Mouse (Mus musculus) heart, postnatal 0 days (tissue): ENCODE measurements around the gene Spock3. TPM values are rescaled to one million over a fixed set of nuclear protein-coding genes. Genes with fewer than 3 reads are reported as not detected.
"Not testable (repeated sequence)": the region's sequence is repeated elsewhere in the genome, so short reads cannot be mapped to it uniquely, and the experiment has no call there.

Experiments
- ATAC-seq: fragments of 200-750 bp; cut with Nextera tagmentation; 2 replicates; pipeline ENCODE4 v1.8.0; 2017; ENCODE audit warnings: low read depth, moderate number of reproducible peaks, moderate library complexity; ENCODE audit not compliant: insufficient read depth
- DNase-seq: peaks from one replicate; pipeline ENCODE4 v3.0.0-alpha.2; 2016; ENCODE audit warnings: low spot score
- H3K27ac ChIP-seq: fragments of 300-500 bp; sonication (generic); 2 replicates; pipeline ENCODE4 v1.5.1; 2014; ENCODE audit warnings: low read depth, mild to moderate bottlenecking
- H3K27me3 ChIP-seq: fragments of 300-500 bp; sonication (generic); 2 replicates; pipeline ENCODE4 v1.6.1; 2014; ENCODE audit warnings: low read length, mixed read lengths; ENCODE audit not compliant: control insufficient read depth, insufficient read depth
- H3K36me3 ChIP-seq: fragments of 300-500 bp; sonication (generic); replicated peaks from 2 replicates; pipeline ENCODE4 v1.6.1; 2014; ENCODE audit warnings: low read length, mixed read lengths; ENCODE audit not compliant: control insufficient read depth, insufficient read depth
- H3K4me1 ChIP-seq: fragments of 300-500 bp; sonication (generic); 2 replicates; pipeline ENCODE4 v1.6.1; 2014; ENCODE audit warnings: antibody characterized with exemption; ENCODE audit not compliant: control insufficient read depth, insufficient read depth
- H3K4me2 ChIP-seq: fragments of 300-500 bp; sonication (generic); 2 replicates; pipeline ENCODE4 v1.6.1; 2014; ENCODE audit warnings: low read depth, mild to moderate bottlenecking, low read length, moderate library complexity
- H3K4me3 ChIP-seq: fragments of 300-500 bp; sonication (generic); 2 replicates; pipeline ENCODE4 v1.5.1; 2014; ENCODE audit warnings: low read depth, low read length
- H3K9ac ChIP-seq: fragments of 300-500 bp; sonication (generic); replicated peaks from 2 replicates; pipeline ENCODE4 v1.6.1; 2014; ENCODE audit warnings: low read depth, low read length, mixed read lengths
- H3K9me3 ChIP-seq: fragments of 300-500 bp; sonication (generic); replicated peaks from 2 replicates; pipeline ENCODE4 v1.6.1; 2016; ENCODE audit warnings: low read length; ENCODE audit not compliant: control insufficient read depth
- CTCF ChIP-seq: IDR thresholded peaks from 2 replicates; pipeline ENCODE4 v1.5.1; 2016; ENCODE audit warnings: antibody characterized with exemption, control low read depth, low read depth
- EP300 ChIP-seq: IDR thresholded peaks from 2 replicates; pipeline ENCODE4 v1.6.1; 2016; ENCODE audit warnings: antibody characterized with exemption, low read depth
- WGBS: fragments of 180-500 bp; shearing (Covaris S2); extraction: QIAGEN DNeasy Blood & Tissue Kit; methylation state at CpG from one replicate; pipeline ENCODE4 v1.1.7; 2014; 5-methylcytosine and 5-hydroxymethylcytosine counted together
- polyA plus RNA-seq: library from polyadenylated mRNA; unstranded; fragments of >200 nt; fragmentation: Nextera tagmentation; extraction: Ambion mirVana; gene quantifications from 2 replicates; pipeline ENCODE4 v1.2.1, GENCODE M21; 2015
- total RNA-seq: library from RNA; depleted of rRNA; stranded (reverse); fragments of >200 nt; gene quantifications from 2 replicates; pipeline ENCODE4 v1.2.3, GENCODE M21; 2014; ENCODE audit warnings: low replicate concordance

The Spock3 gene
- total and polyA plus RNA-seq, 2 experiments from 2014 or later, result 0.04 to 0.45 TPM

DNA sequence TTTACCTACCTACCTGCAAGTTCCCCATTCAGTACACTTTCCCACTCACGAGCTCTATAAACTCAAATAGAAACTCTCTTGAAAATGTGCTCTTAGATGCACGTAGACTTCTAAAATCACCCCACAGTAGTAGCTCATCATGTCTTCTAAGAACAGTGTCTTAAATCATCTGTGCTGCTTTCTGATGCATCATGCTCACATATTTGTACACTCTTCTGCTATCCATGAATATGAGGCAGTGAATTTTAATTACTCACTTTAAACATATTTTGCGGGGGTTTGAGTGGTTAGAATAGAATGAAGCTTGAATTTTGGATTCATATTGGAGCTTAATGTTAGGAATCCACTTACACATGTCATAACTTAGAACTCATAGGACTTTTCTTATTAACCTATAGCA is 138.2 kb downstream of the Spock3 start:
- no peaks in the 10 kb centered on the region for H3K36me3 ChIP-seq
- H3K4me2 ChIP-seq, result no peak overlapping the region
- no peaks in the 10 kb centered on the region for H3K4me1 ChIP-seq

DNA sequence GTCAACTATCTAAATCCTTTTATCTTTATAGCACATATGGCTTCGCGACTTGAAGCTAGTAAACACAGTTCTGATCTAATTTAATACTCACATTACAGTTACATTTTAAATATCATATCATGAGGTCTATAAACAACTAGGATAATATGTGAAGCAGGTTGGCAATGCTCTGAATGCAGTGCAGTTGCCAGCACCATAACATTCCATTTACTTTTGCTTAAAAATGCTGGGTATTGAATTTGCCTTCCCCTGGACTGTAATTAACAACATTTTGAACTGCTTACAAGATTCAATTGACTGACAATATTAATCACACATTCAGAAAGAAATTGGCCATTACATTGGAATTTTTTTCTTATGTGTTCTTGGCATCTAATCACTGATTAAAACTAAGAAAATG is 147.4 kb downstream of the Spock3 start:
- H3K27me3 ChIP-seq, result no peaks in the 10 kb centered on the region
- WGBS, result 82% methylated on average over 2 of the region's 2 CpGs

More for the DNA sequence above, 138.2 kb downstream of the Spock3 start:
- no peaks in the 10 kb centered on the region for H3K9me3 ChIP-seq
- no peaks in the 10 kb centered on the region for H3K27me3 ChIP-seq
- H3K9ac ChIP-seq, result no peak overlapping the region
- ATAC-seq, result no peak
- 59% methylated on average over 3 of the region's 3 CpGs for WGBS
- H3K4me3 ChIP-seq, result no peak overlapping the region
- no peak for DNase-seq
- no peak overlapping the region for H3K27ac ChIP-seq
- TF ChIP-seq EP300 (no peak), CTCF (no peak)

GRCm38 (mm10) chr8:63109761-63110160 is 159.0 kb downstream of the Spock3 start:
- DNase-seq, result no peak
- 62% methylated on average over 1 of the region's 1 CpGs for WGBS
- no peak for TF ChIP-seq CTCF
- no peak for TF ChIP-seq EP300
- no peak overlapping the region for H3K27ac ChIP-seq
- no peaks in the 10 kb centered on the region for H3K27me3 ChIP-seq
- no peak overlapping the region for H3K9ac ChIP-seq
- no peak overlapping the region for H3K4me3 ChIP-seq
- H3K4me2 ChIP-seq, result no peak overlapping the region
- H3K36me3 ChIP-seq, result no peaks in the 10 kb centered on the region
- ATAC-seq, result no peak
- H3K4me1 ChIP-seq, result no peaks in the 10 kb centered on the region
- H3K9me3 ChIP-seq, result no peaks in the 10 kb centered on the region

More for the DNA sequence above, 147.4 kb downstream of the Spock3 start:
- no peaks in the 10 kb centered on the region for H3K4me1 ChIP-seq
- no peak overlapping the region for H3K4me2 ChIP-seq
- no peak overlapping the region for H3K4me3 ChIP-seq
- no peak overlapping the region for H3K27ac ChIP-seq
- ATAC-seq (no peak), DNase-seq (no peak)
- no peak for TF ChIP-seq CTCF
- TF ChIP-seq EP300, result no peak
- no peak overlapping the region for H3K9ac ChIP-seq
- no peaks in the 10 kb centered on the region for H3K36me3 ChIP-seq
- H3K9me3 ChIP-seq, result no peaks in the 10 kb centered on the region

- Histone ChIP-seq H3K36me3 (no peaks in the 10 kb centered on the region), H3K9ac (no peak overlapping the region), H3K4me3 (no peak overlapping the region), H3K9me3 (no peaks in the 10 kb centered on the region), H3K4me2 (no peak overlapping the region), H3K27ac (no peak overlapping the region), H3K4me1 (no peaks in the 10 kb centered on the region), H3K27me3 (no peaks in the 10 kb centered on the region)
- TF ChIP-seq CTCF (no peak), EP300 (no peak)
- WGBS, result 55% methylated on average over 1 of the region's 1 CpGs
- DNase-seq (no peak), ATAC-seq (no peak)
Observed at GRCm38 (mm10) chr8:63112919-63113318, 162.1 kb downstream of the Spock3 start.

DNA sequence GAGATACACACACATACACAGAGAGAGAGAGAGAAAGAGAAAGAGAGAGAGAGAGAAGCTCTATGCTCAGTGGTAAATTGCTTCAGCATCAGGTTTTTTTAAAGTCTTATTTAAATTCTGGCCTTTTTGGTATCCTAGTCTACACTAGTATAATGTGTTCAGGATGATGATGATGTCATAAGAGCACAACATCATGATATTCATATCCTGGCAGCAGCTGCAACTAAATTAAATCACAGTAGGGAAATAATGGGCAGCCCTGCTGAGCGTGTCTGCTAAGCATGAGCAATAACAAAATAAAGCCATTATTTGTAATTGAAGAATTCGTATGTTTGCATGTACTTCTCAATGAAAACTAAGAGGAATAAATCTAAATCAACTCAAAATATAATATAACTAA is 169.7 kb downstream of the Spock3 start:
- no peak for TF ChIP-seq EP300
- no peak for TF ChIP-seq CTCF
- H3K4me1 ChIP-seq, result no peaks in the 10 kb centered on the region
- H3K36me3 ChIP-seq, result no peaks in the 10 kb centered on the region
- H3K4me2 ChIP-seq, result no peak overlapping the region
- DNase-seq (no peak), ATAC-seq (no peak)
- 67% methylated on average over 2 of the region's 2 CpGs for WGBS
- no peak overlapping the region for H3K9ac ChIP-seq
- H3K4me3 ChIP-seq, result no peak overlapping the region
- H3K27me3 ChIP-seq, result no peaks in the 10 kb centered on the region
- no peak overlapping the region for H3K27ac ChIP-seq
- no peaks in the 10 kb centered on the region for H3K9me3 ChIP-seq

GRCm38 (mm10) chr8:63135406-63135805 is 184.6 kb downstream of the Spock3 start:
- no peak overlapping the region for H3K9ac ChIP-seq
- no peak for TF ChIP-seq CTCF
- no peak for TF ChIP-seq EP300
- H3K4me2 ChIP-seq, result no peak overlapping the region
- H3K27me3 ChIP-seq, result no peaks in the 10 kb centered on the region
- H3K4me1 ChIP-seq, result no peaks in the 10 kb centered on the region
- H3K27ac ChIP-seq, result no peak overlapping the region
- H3K9me3 ChIP-seq, result no peaks in the 10 kb centered on the region
- no peak overlapping the region for H3K4me3 ChIP-seq
- DNase-seq, result no peak
- no peaks in the 10 kb centered on the region for H3K36me3 ChIP-seq
- 66% methylated on average over 3 of the region's 3 CpGs for WGBS
- no peak for ATAC-seq

- not testable (repeated sequence) for ATAC-seq, H3K36me3 ChIP-seq, H3K27ac ChIP-seq, H3K4me2 ChIP-seq, DNase-seq, H3K4me3 ChIP-seq, H3K9me3 ChIP-seq, H3K27me3 ChIP-seq, H3K4me1 ChIP-seq, H3K9ac ChIP-seq
- 53% methylated on average over 2 of the region's 2 CpGs for WGBS
Observed at GRCm38 (mm10) chr8:63163861-63164260, 213.1 kb downstream of the Spock3 start.
